Mouse (Mus musculus) limb, embryonic 14.5 days (tissue): ENCODE results near the gene Olfr1259. TPM values are rescaled to one million over a fixed set of nuclear protein-coding genes. Genes with fewer than 3 reads are reported as not detected.
"Not testable (repeated sequence)": the region's sequence is repeated elsewhere in the genome, so short reads cannot be mapped to it uniquely, and the experiment has no call there.

Experiments
- ATAC-seq: fragments of 200-750 bp; cut with Nextera tagmentation; 2 replicates; pipeline ENCODE4 v1.8.0; 2017; ENCODE audit warnings: low read depth, moderate number of reproducible peaks, moderate TSS enrichment; ENCODE audit not compliant: low FRiP score
- DNase-seq: peaks from one replicate; pipeline ENCODE4 v3.0.0-alpha.2; 2015; ENCODE audit warnings: low spot score
- H3K27ac ChIP-seq: fragments of 300-500 bp; sonication (generic); replicated peaks from 2 replicates; pipeline ENCODE4 v1.5.1; 2014; ENCODE audit warnings: low read depth, mild to moderate bottlenecking, low read length, moderate library complexity, mixed read lengths
- H3K27me3 ChIP-seq: fragments of 300-500 bp; sonication (generic); 2 replicates; pipeline ENCODE4 v1.6.1; 2014; ENCODE audit warnings: low read length, mixed read lengths; ENCODE audit not compliant: control insufficient read depth, insufficient read depth
- H3K36me3 ChIP-seq: fragments of 300-500 bp; sonication (generic); 2 replicates; pipeline ENCODE4 v1.6.1; 2014; ENCODE audit warnings: mild to moderate bottlenecking, low read length, moderate library complexity, mixed read lengths; ENCODE audit not compliant: control insufficient read depth, insufficient read depth
- H3K4me1 ChIP-seq: fragments of 300-500 bp; sonication (generic); 2 replicates; pipeline ENCODE4 v1.6.1; 2014; ENCODE audit warnings: antibody characterized with exemption, low read length, mixed read lengths; ENCODE audit not compliant: control insufficient read depth, insufficient read depth
- H3K4me2 ChIP-seq: fragments of 300-500 bp; sonication (generic); replicated peaks from 2 replicates; pipeline ENCODE4 v1.6.1; 2014; ENCODE audit warnings: low read depth, mild to moderate bottlenecking, low read length, moderate library complexity; ENCODE audit not compliant: severe bottlenecking
- H3K4me3 ChIP-seq: fragments of 300-500 bp; sonication (generic); replicated peaks from 2 replicates; pipeline ENCODE4 v1.5.1; 2014; ENCODE audit warnings: low read length
- H3K9ac ChIP-seq: fragments of 300-500 bp; sonication (generic); 2 replicates; pipeline ENCODE4 v1.6.1; 2014; ENCODE audit warnings: mild to moderate bottlenecking, low read depth, low read length, moderate library complexity; ENCODE audit not compliant: severe bottlenecking
- H3K9me3 ChIP-seq: fragments of 300-500 bp; sonication (generic); 2 replicates; pipeline ENCODE4 v1.6.1; 2016; ENCODE audit warnings: low read length; ENCODE audit not compliant: control insufficient read depth
- POLR2A ChIP-seq: fragments of 200-500 bp; IDR thresholded peaks from 2 replicates; pipeline ENCODE4 v1.8.0; 2012; ENCODE audit warnings: inconsistent platforms, mild to moderate bottlenecking, moderate library complexity, borderline replicate concordance; ENCODE audit not compliant: insufficient read depth, insufficient read length; ENCODE audit errors: extremely low read depth
- WGBS: fragments of 180-500 bp; shearing (Covaris S2); extraction: QIAGEN DNeasy Blood & Tissue Kit; methylation state at CpG from one replicate; pipeline ENCODE4 v1.1.7; 2014; 5-methylcytosine and 5-hydroxymethylcytosine counted together
- polyA plus RNA-seq, 2 experiments: library from polyadenylated mRNA; depleted of rRNA in 1 of 2; stranded (reverse) in 1 of 2; unstranded in 1 of 2; fragments of >200 nt; fragmentation: Nextera tagmentation in 1 of 2; extraction: Ambion mirVana in 1 of 2; gene quantifications; 2 replicates each; pipeline versions ENCODE4 v1.2.1 to v1.2.3; 2012 to 2014

Gene Olfr1259
- polyA plus RNA-seq (2012; rRNA removed): not detected in 2 replicates
- polyA plus RNA-seq (2014; fragmentation: Nextera tagmentation; extraction: Ambion mirVana): not detected in 2 replicates

- no peaks in the 10 kb centered on the region for H3K4me1 ChIP-seq
- ATAC-seq: no peak
- no peak for TF ChIP-seq POLR2A
- H3K27me3 ChIP-seq: no peaks in the 10 kb centered on the region
- no peak within 1 kb of the TSS for H3K9ac ChIP-seq
- no peak within 1 kb of the TSS for H3K4me2 ChIP-seq
- H3K27ac ChIP-seq: no peak within 1 kb of the TSS
- WGBS: 82% methylated on average over 5 of the region's 5 CpGs
- no peaks in the 10 kb centered on the region for H3K36me3 ChIP-seq
- H3K9me3 ChIP-seq: no peaks in the 10 kb centered on the region
- no peak within 1 kb of the TSS for H3K4me3 ChIP-seq
- DNase-seq: no peak
These were observed at the start of gene Olfr1259 for GRCm38 (mm10) chr2:89948564-89948963. Gene Olfr1259, minus strand, starts transcription at chr2:89948664.

- Histone ChIP-seq H3K27ac (no peak within 1 kb of the TSS), H3K4me3 (no peak within 1 kb of the TSS), H3K27me3 (no peaks in the 10 kb centered on the region), H3K9ac (no peak within 1 kb of the TSS), H3K4me1 (no peaks in the 10 kb centered on the region), H3K4me2 (no peak within 1 kb of the TSS), H3K9me3 (no peaks in the 10 kb centered on the region), H3K36me3 (no peaks in the 10 kb centered on the region)
- DNase-seq: no peak
- no peak for TF ChIP-seq POLR2A
- ATAC-seq: no peak
These were observed 42.5 kb upstream of the Olfr1259 start, which contains the start of gene Olfr1261 for GRCm38 (mm10) chr2:89990921-89991320. Gene Olfr1261, plus strand, starts transcription at chr2:89991221.

GRCm38 (mm10) chr2:89977709-89978108 lies 29.2 kb upstream of the Olfr1259 start:
- Histone ChIP-seq H3K27ac (no peak overlapping the region), H3K27me3 (no peaks in the 10 kb centered on the region), H3K9me3 (no peaks in the 10 kb centered on the region), H3K4me1 (no peaks in the 10 kb centered on the region), H3K36me3 (no peaks in the 10 kb centered on the region), H3K4me2 (no peak overlapping the region), H3K4me3 (no peak overlapping the region), H3K9ac (no peak overlapping the region)
- 81% methylated on average over 2 of the region's 2 CpGs for WGBS
- no peak for DNase-seq
- no peak for TF ChIP-seq POLR2A
- no peak for ATAC-seq

GRCm38 (mm10) chr2:89974184-89974583 lies 25.7 kb upstream of the Olfr1259 start, which contains the start of gene Olfr1260:
Gene Olfr1260, plus strand, starts transcription at chr2:89974340.
- ATAC-seq: no peak
- no peak within 1 kb of the TSS for H3K9ac ChIP-seq
- no peaks in the 10 kb centered on the region for H3K36me3 ChIP-seq
- no peak within 1 kb of the TSS for H3K27ac ChIP-seq
- DNase-seq: no peak
- no peak for TF ChIP-seq POLR2A
- H3K4me2 ChIP-seq: no peak within 1 kb of the TSS
- WGBS: 55% methylated on average over 2 of the region's 2 CpGs
- H3K9me3 ChIP-seq: no peaks in the 10 kb centered on the region
- no peaks in the 10 kb centered on the region for H3K27me3 ChIP-seq
- no peaks in the 10 kb centered on the region for H3K4me1 ChIP-seq
- no peak within 1 kb of the TSS for H3K4me3 ChIP-seq

GRCm38 (mm10) chr2:89927009-89927408 lies 21.5 kb downstream of the Olfr1259 start, which contains the start of gene Olfr1258:
Gene Olfr1258, plus strand, starts transcription at chr2:89927309.
- H3K9me3 ChIP-seq: no peaks in the 10 kb centered on the region
- no peak within 1 kb of the TSS for H3K9ac ChIP-seq
- ATAC-seq (no peak), DNase-seq (no peak)
- no peak within 1 kb of the TSS for H3K27ac ChIP-seq
- H3K4me1 ChIP-seq: no peaks in the 10 kb centered on the region
- H3K36me3 ChIP-seq: no peaks in the 10 kb centered on the region
- TF ChIP-seq POLR2A: no peak
- H3K4me2 ChIP-seq: no peak within 1 kb of the TSS
- H3K4me3 ChIP-seq: no peak within 1 kb of the TSS
- H3K27me3 ChIP-seq: no peaks in the 10 kb centered on the region

GRCm38 (mm10) chr2:89912616-89913015 lies 35.8 kb downstream of the Olfr1259 start:
- H3K36me3 ChIP-seq, ATAC-seq: not testable (repeated sequence)
- 86% methylated on average over 9 of the region's 9 CpGs for WGBS

More at GRCm38 (mm10) chr2:89912616-89913015, 35.8 kb downstream of the Olfr1259 start:
- H3K4me1 ChIP-seq, H3K9ac ChIP-seq, H3K27me3 ChIP-seq, DNase-seq, H3K4me2 ChIP-seq, H3K9me3 ChIP-seq, H3K27ac ChIP-seq, H3K4me3 ChIP-seq: not testable (repeated sequence)

Other genes starting within 250 kb of the Olfr1259 start
- gene Olfr1252, start 223.7 kb downstream of the Olfr1259 start, polyA plus RNA-seq (2012; rRNA removed): not detected in 2 replicates
- gene Olfr1252, start 223.7 kb downstream of the Olfr1259 start, polyA plus RNA-seq (2014; fragmentation: Nextera tagmentation; extraction: Ambion mirVana): not detected in 2 replicates
- not detected in 2 replicates for gene Olfr1253, start 191.6 kb downstream of the Olfr1259 start, polyA plus RNA-seq (2012; rRNA removed)
- gene Olfr1253, start 191.6 kb downstream of the Olfr1259 start, polyA plus RNA-seq (2014; fragmentation: Nextera tagmentation; extraction: Ambion mirVana): not detected in 2 replicates
- gene Olfr1254, start 155.0 kb downstream of the Olfr1259 start, polyA plus RNA-seq (2012; rRNA removed): not detected in 2 replicates
- not detected in 2 replicates for gene Olfr1254, start 155.0 kb downstream of the Olfr1259 start, polyA plus RNA-seq (2014; fragmentation: Nextera tagmentation; extraction: Ambion mirVana)
- not detected in 2 replicates for gene Olfr1255, start 136.6 kb downstream of the Olfr1259 start, polyA plus RNA-seq (2012; rRNA removed)
- not detected in 2 replicates for gene Olfr1255, start 136.6 kb downstream of the Olfr1259 start, polyA plus RNA-seq (2014; fragmentation: Nextera tagmentation; extraction: Ambion mirVana)
- gene Olfr1256, start 107.1 kb downstream of the Olfr1259 start, polyA plus RNA-seq (2012; rRNA removed): not detected in 2 replicates
- gene Olfr1256, start 107.1 kb downstream of the Olfr1259 start, polyA plus RNA-seq (2014; fragmentation: Nextera tagmentation; extraction: Ambion mirVana): not detected in 2 replicates
- not detected in 2 replicates for gene Olfr48, start 100.5 kb downstream of the Olfr1259 start, polyA plus RNA-seq (2012; rRNA removed)
- not detected in 2 replicates for gene Olfr48, start 100.5 kb downstream of the Olfr1259 start, polyA plus RNA-seq (2014; fragmentation: Nextera tagmentation; extraction: Ambion mirVana)
- not detected in 2 replicates for gene Olfr1257, start 70.2 kb downstream of the Olfr1259 start, polyA plus RNA-seq (2012; rRNA removed)
- gene Olfr1257, start 70.2 kb downstream of the Olfr1259 start, polyA plus RNA-seq (2014; fragmentation: Nextera tagmentation; extraction: Ambion mirVana): not detected in 2 replicates
- gene Olfr1258, start 21.4 kb downstream of the Olfr1259 start, polyA plus RNA-seq (2012; rRNA removed): not detected in 2 replicates
- not detected in 2 replicates for gene Olfr1258, start 21.4 kb downstream of the Olfr1259 start, polyA plus RNA-seq (2014; fragmentation: Nextera tagmentation; extraction: Ambion mirVana)
- not detected in 2 replicates for gene Olfr1260, start 25.7 kb upstream of the Olfr1259 start, polyA plus RNA-seq (2012; rRNA removed)
- not detected in 2 replicates for gene Olfr1260, start 25.7 kb upstream of the Olfr1259 start, polyA plus RNA-seq (2014; fragmentation: Nextera tagmentation; extraction: Ambion mirVana)
- not detected in 2 replicates for gene Olfr1261, start 42.6 kb upstream of the Olfr1259 start, polyA plus RNA-seq (2012; rRNA removed)
- not detected in 2 replicates for gene Olfr1261, start 42.6 kb upstream of the Olfr1259 start, polyA plus RNA-seq (2014; fragmentation: Nextera tagmentation; extraction: Ambion mirVana)
- gene Olfr1262, start 51.5 kb upstream of the Olfr1259 start, polyA plus RNA-seq (2012; rRNA removed): not detected in 2 replicates
- not detected in 2 replicates for gene Olfr1262, start 51.5 kb upstream of the Olfr1259 start, polyA plus RNA-seq (2014; fragmentation: Nextera tagmentation; extraction: Ambion mirVana)
- not detected in 2 replicates for gene Olfr1263, start 63.5 kb upstream of the Olfr1259 start, polyA plus RNA-seq (2012; rRNA removed)
- not detected in 2 replicates for gene Olfr1263, start 63.5 kb upstream of the Olfr1259 start, polyA plus RNA-seq (2014; fragmentation: Nextera tagmentation; extraction: Ambion mirVana)
- gene Olfr1264, start 76.9 kb upstream of the Olfr1259 start, polyA plus RNA-seq (2012; rRNA removed): not detected in 2 replicates
- gene Olfr1264, start 76.9 kb upstream of the Olfr1259 start, polyA plus RNA-seq (2014; fragmentation: Nextera tagmentation; extraction: Ambion mirVana): not detected in 2 replicates
- not detected in 2 replicates for gene Olfr1265, start 86.7 kb upstream of the Olfr1259 start, polyA plus RNA-seq (2012; rRNA removed)
- gene Olfr1265, start 86.7 kb upstream of the Olfr1259 start, polyA plus RNA-seq (2014; fragmentation: Nextera tagmentation; extraction: Ambion mirVana): not detected in 2 replicates
- gene Olfr140, start 114.9 kb upstream of the Olfr1259 start, polyA plus RNA-seq (2012; rRNA removed): not detected in 2 replicates
- gene Olfr140, start 114.9 kb upstream of the Olfr1259 start, polyA plus RNA-seq (2014; fragmentation: Nextera tagmentation; extraction: Ambion mirVana): not detected in 2 replicates
- gene Olfr1269, start 172.7 kb upstream of the Olfr1259 start, polyA plus RNA-seq (2012; rRNA removed): not detected in 2 replicates
- not detected in 2 replicates for gene Olfr1269, start 172.7 kb upstream of the Olfr1259 start, polyA plus RNA-seq (2014; fragmentation: Nextera tagmentation; extraction: Ambion mirVana)
- not detected in 2 replicates for gene Olfr32, start 193.6 kb upstream of the Olfr1259 start, polyA plus RNA-seq (2012; rRNA removed)
- not detected in 2 replicates for gene Olfr32, start 193.6 kb upstream of the Olfr1259 start, polyA plus RNA-seq (2014; fragmentation: Nextera tagmentation; extraction: Ambion mirVana)
- not detected in 2 replicates for gene Olfr1270, start 204.4 kb upstream of the Olfr1259 start, polyA plus RNA-seq (2012; rRNA removed)
- gene Olfr1270, start 204.4 kb upstream of the Olfr1259 start, polyA plus RNA-seq (2014; fragmentation: Nextera tagmentation; extraction: Ambion mirVana): not detected in 2 replicates